ENCODE assay signal across 41 mouse cellular contexts in genomic region chr14:57789311-57789710, GRCm38 (mm10). TPM values are rescaled to one million over a fixed set of nuclear protein-coding genes. Genes with fewer than 3 reads are reported as not detected.
"Had no signal": no experiment of that assay in that cellular context is flagged by ENCODE, and none has a peak within 500 bp of the region (broad histone marks: within the 10 kb centered on the region; RNA-seq: fewer than 3 reads in every experiment).

No protein-coding gene starts in this region.

- H3K27me3 ChIP-seq: limb, embryonic 12.5 days; limb, embryonic 13.5 days; limb, embryonic 15.5 days; liver, embryonic 12.5 days; liver, embryonic 13.5 days; lung, embryonic 15.5 days; megakaryocyte, embryonic 14.5 days; midbrain, embryonic 12.5 days; midbrain, embryonic 13.5 days; midbrain, embryonic 15.5 days had no signal

- H3K4me3 ChIP-seq: limb, embryonic 10.5 days; limb, embryonic 12.5 days; limb, embryonic 13.5 days; limb, embryonic 15.5 days; liver, embryonic 12.5 days; liver, embryonic 13.5 days; liver, embryonic 15.5 days; lung, embryonic 15.5 days; megakaryocyte, embryonic 14.5 days; midbrain, embryonic 10.5 days; midbrain, embryonic 12.5 days; midbrain, embryonic 13.5 days; midbrain, embryonic 15.5 days; myocyte had no signal

- H3K4me2 ChIP-seq: limb, embryonic 12.5 days; limb, embryonic 13.5 days; limb, embryonic 15.5 days; liver, embryonic 11.5 days; liver, embryonic 12.5 days; liver, embryonic 13.5 days; liver, embryonic 15.5 days; lung, embryonic 14.5 days; lung, embryonic 15.5 days; midbrain, embryonic 11.5 days; midbrain, embryonic 12.5 days; midbrain, embryonic 13.5 days; midbrain, embryonic 15.5 days had no signal

- H3K9me3 ChIP-seq: limb, embryonic 10.5 days; limb, embryonic 12.5 days; limb, embryonic 13.5 days; limb, embryonic 15.5 days; liver, embryonic 12.5 days; liver, embryonic 13.5 days; liver, embryonic 15.5 days; lung, embryonic 15.5 days; megakaryocyte, embryonic 14.5 days; midbrain, embryonic 10.5 days; midbrain, embryonic 12.5 days; midbrain, embryonic 13.5 days; midbrain, embryonic 15.5 days had no signal

- H3K27ac ChIP-seq: limb, embryonic 10.5 days; limb, embryonic 12.5 days; limb, embryonic 13.5 days; limb, embryonic 15.5 days; liver, embryonic 12.5 days; liver, embryonic 13.5 days; liver, embryonic 14.5 days; liver, embryonic 15.5 days; lung, embryonic 15.5 days; macrophage; midbrain, embryonic 10.5 days; midbrain, embryonic 12.5 days; midbrain, embryonic 13.5 days; midbrain, embryonic 15.5 days had no signal

- H3K4me1 ChIP-seq: limb, embryonic 10.5 days; limb, embryonic 12.5 days; limb, embryonic 13.5 days; limb, embryonic 15.5 days; liver, embryonic 12.5 days; liver, embryonic 13.5 days; liver, embryonic 15.5 days; lung, embryonic 15.5 days; megakaryocyte, embryonic 14.5 days; midbrain, embryonic 10.5 days; midbrain, embryonic 12.5 days; midbrain, embryonic 13.5 days; midbrain, embryonic 15.5 days had no signal

- DNase-seq: left cerebral cortex, postnatal 4 days; liver; liver, embryonic 13.5 days; liver, postnatal 0 days; lung, adult 18-20 months; lung, adult 2 months; lung, embryonic 14.5 days; lung, postnatal 10 days; lung, postnatal 14 days; lung, postnatal 36 days; lung, postnatal 4 days; midbrain, embryonic 14.5 days had no signal

- H3K9ac ChIP-seq: limb, embryonic 12.5 days; limb, embryonic 13.5 days; limb, embryonic 15.5 days; liver, embryonic 12.5 days; liver, embryonic 13.5 days; liver, embryonic 14.5 days; liver, embryonic 15.5 days; liver, postnatal 0 days; lung, embryonic 14.5 days; lung, embryonic 15.5 days; midbrain, embryonic 12.5 days; midbrain, embryonic 13.5 days; midbrain, embryonic 15.5 days had no signal

- H3K36me3 ChIP-seq: limb, embryonic 10.5 days; limb, embryonic 12.5 days; limb, embryonic 13.5 days; limb, embryonic 15.5 days; liver, embryonic 12.5 days; liver, embryonic 13.5 days; liver, embryonic 15.5 days; lung, embryonic 15.5 days; midbrain, embryonic 10.5 days; midbrain, embryonic 12.5 days; midbrain, embryonic 13.5 days; midbrain, embryonic 15.5 days had no signal

- ATAC-seq: liver, embryonic 12.5 days; liver, postnatal 0 days; lung, postnatal 0 days; midbrain, embryonic 13.5 days; midbrain, embryonic 15.5 days; midbrain, embryonic 16.5 days had no signal

RNA-seq across cellular contexts. Expression of gene Ska3, which starts 36.7 kb away (rescaled TPM):
- polyA plus RNA-seq: liver, adult 2 months had no signal

RNA-seq across cellular contexts. Expression of gene Gm49361, which starts 43.4 kb away (rescaled TPM):
- total RNA-seq: left cerebral cortex, postnatal 36 days; liver, adult 2 months; megakaryocyte progenitor cell, adult 5-6 weeks; megakaryocyte-erythroid progenitor cell, adult 5-6 weeks; midbrain, postnatal 0 days; monocyte, adult 5-6 weeks had no signal
- polyA plus RNA-seq: limb, embryonic 10.5 days; limb, embryonic 11.5 days; limb, embryonic 12.5 days; limb, embryonic 13.5 days; limb, embryonic 14.5 days; limb, embryonic 15.5 days; liver, adult 2 months; liver, embryonic 11.5 days; liver, embryonic 12.5 days; liver, embryonic 13.5 days; liver, embryonic 14.5 days; liver, embryonic 15.5 days; liver, embryonic 16.5 days; liver, postnatal 0 days; lung, embryonic 14.5 days; lung, embryonic 15.5 days; lung, embryonic 16.5 days; lung, postnatal 0 days; macrophage; midbrain, embryonic 10.5 days; midbrain, embryonic 11.5 days; midbrain, embryonic 12.5 days; midbrain, embryonic 13.5 days; midbrain, embryonic 14.5 days; midbrain, embryonic 15.5 days; midbrain, embryonic 16.5 days; midbrain, postnatal 0 days; myocyte had no signal
